Mouse (Mus musculus) hindbrain, embryonic 10.5 days (tissue): ENCODE measurements around the gene Ap4m1. TPM values are rescaled to one million over a fixed set of nuclear protein-coding genes. Genes with fewer than 3 reads are reported as not detected.

Experiments
- DNase-seq: peaks from one replicate; pipeline ENCODE4 v3.0.0-alpha.2; 2017; ENCODE audit warnings: low spot score
- H3K27ac ChIP-seq: fragments of 300-500 bp; sonication (generic); 2 replicates; pipeline ENCODE4 v1.5.1; 2016; ENCODE audit warnings: mild to moderate bottlenecking, moderate library complexity
- H3K27me3 ChIP-seq: fragments of 300-500 bp; sonication (generic); 2 replicates; pipeline ENCODE4 v1.6.1; 2016; ENCODE audit warnings: mild to moderate bottlenecking; ENCODE audit not compliant: poor library complexity, insufficient read depth, severe bottlenecking
- H3K36me3 ChIP-seq: fragments of 300-500 bp; sonication (generic); 2 replicates; pipeline ENCODE4 v1.6.1; 2016; ENCODE audit warnings: mild to moderate bottlenecking, moderate library complexity
- H3K4me1 ChIP-seq: fragments of 300-500 bp; sonication (generic); replicated peaks from 2 replicates; pipeline ENCODE4 v1.6.1; 2016; ENCODE audit warnings: mild to moderate bottlenecking
- H3K4me3 ChIP-seq: fragments of 300-500 bp; sonication (generic); 2 replicates; pipeline ENCODE4 v1.5.1; 2016; ENCODE audit warnings: mild to moderate bottlenecking, moderate library complexity
- H3K9me3 ChIP-seq: fragments of 300-500 bp; sonication (generic); 2 replicates; pipeline ENCODE4 v1.6.1; 2016; ENCODE audit warnings: mild to moderate bottlenecking, moderate library complexity
- WGBS: fragments of 180-500 bp; shearing (Covaris S2); methylation state at CpG from one replicate; pipeline ENCODE4 v1.1.7; 2016; 5-methylcytosine and 5-hydroxymethylcytosine counted together
- polyA plus RNA-seq: library from polyadenylated mRNA; unstranded; fragments of >200 nt; fragmentation: Nextera tagmentation; extraction: Ambion mirVana; gene quantifications from 2 replicates; pipeline ENCODE4 v1.2.1, GENCODE M21; 2016

The Ap4m1 gene
- polyA plus RNA-seq = 26.2 and 29.7 TPM in 2 replicates

DNA sequence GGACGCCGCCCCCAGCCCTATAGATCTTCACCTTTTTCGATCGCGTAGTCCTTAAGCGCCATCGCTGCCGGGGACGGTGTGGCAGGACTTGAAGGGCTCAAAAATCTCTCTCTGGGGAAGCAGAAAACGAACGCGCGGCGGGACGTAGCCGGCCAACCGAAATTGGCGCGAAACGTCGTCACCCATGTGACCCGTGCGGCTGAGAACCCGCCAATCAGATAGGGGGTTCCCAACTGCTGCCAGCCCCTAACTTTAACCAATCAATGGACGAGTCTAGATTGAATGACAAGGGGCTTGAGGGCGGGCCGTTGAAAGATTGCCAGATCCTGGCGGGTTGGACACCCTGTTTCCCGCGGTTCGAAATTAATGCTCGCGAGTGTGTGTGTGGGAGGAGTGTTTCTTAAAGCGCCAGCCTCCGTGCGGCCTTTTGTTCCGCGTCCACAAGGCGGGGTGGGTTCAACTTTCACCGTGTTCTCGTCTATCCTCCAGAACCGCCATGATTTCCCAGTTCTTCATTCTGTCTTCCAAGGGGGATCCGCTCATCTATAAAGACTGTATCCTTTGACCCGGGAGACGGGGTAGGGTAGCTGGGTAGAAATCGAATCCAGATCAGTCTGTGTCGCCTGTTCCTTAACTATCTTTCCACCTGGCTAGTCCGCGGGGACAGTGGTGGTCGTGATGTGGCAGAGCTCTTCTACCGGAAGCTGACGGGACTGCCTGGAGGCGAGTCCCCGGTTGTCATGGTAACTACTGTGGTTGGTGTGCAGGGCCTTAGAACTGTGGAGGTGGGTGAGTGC, at the start of gene Ap4m1, which contains the start of gene Mcm7:
TSS of gene Ap4m1 (plus strand) at position 308 of the 797 bp plus-strand sequence.
TSS of gene Mcm7 (minus strand) at position 728 of the 797 bp plus-strand sequence.
- WGBS = under 1% methylated on average over 54 of the region's 54 CpGs
- Histone ChIP-seq H3K9me3 (no peaks in the 10 kb centered on the region), H3K27ac (peak within 1 kb of the TSS; percentile 97), H3K36me3 (peaks cover 70% of the 10 kb centered on the region), H3K4me3 (peak within 1 kb of the TSS; percentile 86), H3K27me3 (no peaks in the 10 kb centered on the region), H3K4me1 (peaks cover 34% of the 10 kb centered on the region)
- peak; percentile 94 for DNase-seq

GRCm38 (mm10) chr5:138132425-138133064, 39.3 kb upstream of the Ap4m1 start:
- H3K36me3 ChIP-seq = peaks cover 85% of the 10 kb centered on the region
- WGBS = 94% methylated on average over 5 of the region's 5 CpGs

GRCm38 (mm10) chr5:138137257-138137656, 34.5 kb upstream of the Ap4m1 start:
- H3K36me3 ChIP-seq = peaks cover 50% of the 10 kb centered on the region
- H3K27ac ChIP-seq = no peak overlapping the region
- no peaks in the 10 kb centered on the region for H3K9me3 ChIP-seq
- no peaks in the 10 kb centered on the region for H3K4me1 ChIP-seq
- no peak overlapping the region for H3K4me3 ChIP-seq
- H3K27me3 ChIP-seq = no peaks in the 10 kb centered on the region
- DNase-seq = no peak
- 91% methylated on average over 4 of the region's 4 CpGs for WGBS

More at GRCm38 (mm10) chr5:138132425-138133064, 39.3 kb upstream of the Ap4m1 start:
- H3K9me3 ChIP-seq = no peaks in the 10 kb centered on the region
- no peak overlapping the region for H3K27ac ChIP-seq
- no peaks in the 10 kb centered on the region for H3K4me1 ChIP-seq
- H3K4me3 ChIP-seq = no peak overlapping the region
- H3K27me3 ChIP-seq = no peaks in the 10 kb centered on the region
- no peak for DNase-seq

GRCm38 (mm10) chr5:138137935-138138549, 33.8 kb upstream of the Ap4m1 start:
- Histone ChIP-seq H3K4me1 (no peaks in the 10 kb centered on the region), H3K4me3 (no peak overlapping the region), H3K27ac (no peak overlapping the region), H3K9me3 (no peaks in the 10 kb centered on the region), H3K27me3 (no peaks in the 10 kb centered on the region), H3K36me3 (peaks cover 49% of the 10 kb centered on the region)
- 61% methylated on average over 8 of the region's 8 CpGs for WGBS
- DNase-seq = no peak

- Histone ChIP-seq H3K27ac (no peak overlapping the region), H3K4me1 (no peaks in the 10 kb centered on the region), H3K9me3 (no peaks in the 10 kb centered on the region), H3K4me3 (no peak overlapping the region), H3K27me3 (no peaks in the 10 kb centered on the region), H3K36me3 (peaks cover 49% of the 10 kb centered on the region)
- no peak for DNase-seq
- 77% methylated on average over 4 of the region's 4 CpGs for WGBS
Observed at GRCm38 (mm10) chr5:138138585-138138984, 33.2 kb upstream of the Ap4m1 start.

DNA sequence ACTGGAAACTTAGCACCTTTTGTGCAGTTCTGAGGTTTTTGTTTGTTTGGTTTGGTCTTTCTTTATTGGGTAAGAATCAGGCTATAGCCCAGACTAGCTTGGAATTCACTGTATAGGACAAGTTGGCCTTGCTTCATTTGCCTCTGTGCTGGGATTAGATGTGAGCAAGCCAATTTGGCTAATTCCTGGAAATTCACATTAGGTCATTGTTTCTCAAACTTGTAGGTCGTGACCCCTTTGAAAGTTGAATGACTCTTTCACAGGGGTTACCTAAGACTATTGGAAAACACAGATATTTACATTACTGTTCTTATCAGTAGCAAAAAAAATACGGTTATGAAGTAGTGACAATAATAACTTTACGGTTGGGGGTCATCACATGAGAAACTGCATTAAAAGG, 17.4 kb upstream of the Ap4m1 start:
- peaks cover 35% of the 10 kb centered on the region for H3K36me3 ChIP-seq
- 87% methylated on average over 3 of the region's 3 CpGs for WGBS
- no peaks in the 10 kb centered on the region for H3K9me3 ChIP-seq
- H3K4me3 ChIP-seq = peak overlapping the region; percentile 89
- H3K4me1 ChIP-seq = peaks cover 11% of the 10 kb centered on the region; the same call in 1 of the 2 replicates
- DNase-seq = no peak
- H3K27me3 ChIP-seq = no peaks in the 10 kb centered on the region
- H3K27ac ChIP-seq = peak overlapping the region; percentile 99

- peak within 1 kb of the TSS; percentile 99 for H3K27ac ChIP-seq
- peak within 1 kb of the TSS; percentile 89 for H3K4me3 ChIP-seq
- no peaks in the 10 kb centered on the region for H3K9me3 ChIP-seq
- H3K27me3 ChIP-seq = no peaks in the 10 kb centered on the region
- peak; percentile 91 for DNase-seq
- peaks cover 14% of the 10 kb centered on the region for H3K4me1 ChIP-seq
- WGBS = under 1% methylated on average over 31 of the region's 31 CpGs
- H3K36me3 ChIP-seq = peaks cover 29% of the 10 kb centered on the region
Observed at GRCm38 (mm10) chr5:138155443-138155976, 16.3 kb upstream of the Ap4m1 start, which contains the start of gene Zfp113. Gene Zfp113, minus strand, starts transcription at chr5:138155744.

- Histone ChIP-seq H3K9me3 (no peaks in the 10 kb centered on the region), H3K36me3 (peaks cover 34% of the 10 kb centered on the region), H3K27me3 (no peaks in the 10 kb centered on the region), H3K4me3 (peak overlapping the region; percentile 82), H3K27ac (peak overlapping the region; percentile 89), H3K4me1 (peaks cover 24% of the 10 kb centered on the region)
- 72% methylated on average over 7 of the region's 7 CpGs for WGBS
- no peak for DNase-seq
Observed at GRCm38 (mm10) chr5:138160224-138160762, 11.5 kb upstream of the Ap4m1 start.

- DNase-seq = peak; percentile 94
- H3K9me3 ChIP-seq = no peaks in the 10 kb centered on the region
- H3K4me1 ChIP-seq = peaks cover 30% of the 10 kb centered on the region
- H3K4me3 ChIP-seq = peak within 1 kb of the TSS; percentile 82
- peak within 1 kb of the TSS; percentile 89 for H3K27ac ChIP-seq
- H3K36me3 ChIP-seq = peaks cover 42% of the 10 kb centered on the region
- WGBS = 1% methylated on average over 42 of the region's 42 CpGs
- H3K27me3 ChIP-seq = no peaks in the 10 kb centered on the region
Observed at GRCm38 (mm10) chr5:138160842-138161665, 10.7 kb upstream of the Ap4m1 start, which contains the start of gene Cops6. Gene Cops6, plus strand, starts transcription at chr5:138161071.

DNA sequence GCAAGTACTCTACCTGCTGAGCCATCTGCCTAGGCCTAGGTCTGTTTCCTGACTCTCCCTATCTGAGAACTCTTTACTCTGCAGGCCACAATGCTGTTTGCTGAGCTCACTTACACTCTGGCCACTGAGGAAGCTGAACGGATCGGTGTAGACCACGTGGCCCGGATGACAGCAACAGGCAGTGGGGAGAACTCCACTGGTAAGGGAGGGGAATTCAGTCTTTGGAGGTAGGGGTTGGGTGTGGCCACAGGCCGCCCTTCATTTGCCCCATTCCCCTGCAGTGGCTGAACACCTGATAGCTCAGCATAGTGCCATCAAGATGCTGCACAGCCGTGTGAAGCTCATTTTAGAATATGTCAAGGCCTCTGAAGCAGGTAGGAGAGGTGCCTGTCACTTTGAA, 8.8 kb upstream of the Ap4m1 start:
- Histone ChIP-seq H3K4me3 (peak overlapping the region; percentile 82; the same call in 1 of the 2 replicates), H3K27me3 (no peaks in the 10 kb centered on the region), H3K9me3 (no peaks in the 10 kb centered on the region), H3K4me1 (peaks cover 30% of the 10 kb centered on the region), H3K27ac (no peak overlapping the region), H3K36me3 (peaks cover 61% of the 10 kb centered on the region)
- WGBS = 80% methylated on average over 6 of the region's 6 CpGs
- no peak for DNase-seq

GRCm38 (mm10) chr5:138163610-138164009, 8.2 kb upstream of the Ap4m1 start:
- Histone ChIP-seq H3K36me3 (peaks cover 67% of the 10 kb centered on the region), H3K27ac (no peak overlapping the region), H3K9me3 (no peaks in the 10 kb centered on the region), H3K4me1 (peaks cover 30% of the 10 kb centered on the region), H3K27me3 (no peaks in the 10 kb centered on the region), H3K4me3 (peak overlapping the region; percentile 82; the same call in 1 of the 2 replicates)
- WGBS = 79% methylated on average over 10 of the region's 10 CpGs
- DNase-seq = no peak
